Mouse (Mus musculus) stomach, postnatal 0 days (tissue): Measurements from ENCODE around the gene Cdc42ep1.

Experiments used
- CTCF ChIP-seq: IDR thresholded peaks from 2 replicates; pipeline ENCODE4 v1.5.1; 2016; ENCODE audit warnings: antibody characterized with exemption, low read depth, mild to moderate bottlenecking, moderate library complexity
- EP300 ChIP-seq: optimal IDR thresholded peaks from 2 replicates; pipeline ENCODE3; 2016; ENCODE audit warnings: antibody characterized with exemption

DNA sequence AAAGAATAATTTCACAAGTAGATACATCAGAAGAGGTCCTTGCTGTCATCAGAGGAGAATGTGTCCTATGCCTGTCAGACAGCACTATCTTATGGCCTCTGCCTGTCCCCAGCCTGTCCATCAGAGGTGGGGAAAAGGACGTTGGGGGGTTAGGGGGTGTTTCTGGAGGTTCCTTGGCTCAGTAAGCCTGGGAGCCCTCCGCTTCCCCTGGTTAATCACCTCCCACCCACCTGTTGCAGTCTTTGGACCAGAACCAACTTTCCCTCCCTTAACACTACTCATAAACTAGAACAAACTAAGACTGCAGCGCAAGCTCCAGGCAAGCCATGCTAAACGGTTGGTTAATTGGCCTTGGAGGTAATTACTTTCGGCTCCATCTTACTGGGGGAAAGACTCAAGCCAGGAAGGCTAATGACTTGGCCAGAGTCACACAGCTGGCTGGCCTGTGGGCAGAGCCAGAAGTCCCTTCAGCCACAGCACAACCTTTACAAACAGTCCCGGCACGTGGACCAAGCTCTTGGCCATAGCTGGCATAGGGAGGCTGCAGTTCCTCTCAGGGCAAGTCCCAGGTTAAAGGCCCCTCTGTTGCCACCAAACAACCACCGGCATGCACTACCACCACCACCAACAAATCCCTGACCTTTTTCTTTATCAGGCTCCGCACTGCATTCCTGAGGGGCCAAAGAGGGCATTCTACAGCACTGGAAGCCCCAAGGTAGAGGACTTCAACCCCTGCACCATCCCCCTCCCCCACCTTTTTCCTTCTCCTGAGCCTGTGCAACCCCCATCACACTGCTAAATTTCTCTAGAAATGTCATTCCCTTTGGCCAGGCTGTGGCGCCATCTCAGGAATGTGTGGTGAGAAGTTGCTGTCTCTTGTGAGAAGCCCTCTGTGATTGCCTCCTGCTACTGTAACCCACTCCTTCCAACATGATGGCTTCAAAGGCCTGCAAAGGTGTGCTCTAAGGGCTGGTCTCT, 11.4 kb upstream of the Cdc42ep1 start:
- TF ChIP-seq CTCF = peak; percentile 39
- no peak for TF ChIP-seq EP300
